Mouse (Mus musculus) Muller cell, postnatal 12 days (primary cell): ENCODE measurements around the gene Usp37.
"Not testable (repeated sequence)": the region's sequence is repeated elsewhere in the genome, so short reads cannot be mapped to it uniquely, and the experiment has no call there.

Experiments
- DNase-seq: peaks from one replicate; pipeline ENCODE4 v3.0.0-alpha.2; 2015; ENCODE audit errors: inconsistent ontology term

The Usp37 gene

GRCm38 (mm10) chr1:74544184-74544583, at the start of gene Usp37:
Gene Usp37 (minus strand): TSS chr1:74544284.
- DNase-seq, result peak; percentile 69

- peak; percentile 100 for DNase-seq
Measured at GRCm38 (mm10) chr1:74587773-74588445, 43.8 kb upstream of the Usp37 start, which contains the start of the genes Zfp142 and Bcs1l. Gene Zfp142 (minus strand): TSS chr1:74588246. Gene Bcs1l (plus strand): TSS chr1:74588289.

- DNase-seq, result no peak
Measured at GRCm38 (mm10) chr1:74587233-74587772, 43.2 kb upstream of the Usp37 start.

GRCm38 (mm10) chr1:74584616-74585398, 40.7 kb upstream of the Usp37 start:
- no peak for DNase-seq

- no peak for DNase-seq
Measured at GRCm38 (mm10) chr1:74582621-74583020, 38.5 kb upstream of the Usp37 start.

- DNase-seq, result no peak
Measured at GRCm38 (mm10) chr1:74569739-74570719, 25.9 kb upstream of the Usp37 start.

GRCm38 (mm10) chr1:74565834-74566233, 21.8 kb upstream of the Usp37 start:
- DNase-seq, result no peak

GRCm38 (mm10) chr1:74559061-74559460, 15.0 kb upstream of the Usp37 start:
- no peak for DNase-seq

- DNase-seq, result peak; percentile 86
Measured at GRCm38 (mm10) chr1:74542451-74542961, 1.6 kb downstream of the Usp37 start, which contains the start of gene Plcd4. Gene Plcd4 (plus strand): TSS chr1:74542888.

- DNase-seq, result peak; percentile 53
Measured at GRCm38 (mm10) chr1:74538650-74539049, 5.4 kb downstream of the Usp37 start.

- DNase-seq, result no peak
Measured at GRCm38 (mm10) chr1:74528589-74528988, 15.5 kb downstream of the Usp37 start.

- DNase-seq, result no peak
Measured at GRCm38 (mm10) chr1:74524746-74525145, 19.3 kb downstream of the Usp37 start.

- no peak for DNase-seq
Measured at GRCm38 (mm10) chr1:74519875-74520274, 24.2 kb downstream of the Usp37 start.

- DNase-seq, result not testable (repeated sequence)
Measured at GRCm38 (mm10) chr1:74512999-74513398, 31.1 kb downstream of the Usp37 start.

GRCm38 (mm10) chr1:74511306-74511705, 32.8 kb downstream of the Usp37 start:
- no peak for DNase-seq

GRCm38 (mm10) chr1:74507780-74508179, 36.3 kb downstream of the Usp37 start:
- no peak for DNase-seq

GRCm38 (mm10) chr1:74506471-74506881, 37.6 kb downstream of the Usp37 start:
- DNase-seq, result peak; percentile 89

GRCm38 (mm10) chr1:74505721-74506464, 38.2 kb downstream of the Usp37 start, which contains the start of gene Cnot9:
Gene Cnot9 (plus strand): TSS chr1:74506058.
- DNase-seq, result peak; percentile 100

- no peak for DNase-seq
Measured at GRCm38 (mm10) chr1:74505393-74505720, 38.7 kb downstream of the Usp37 start.

- DNase-seq, result peak; percentile 63
Measured at GRCm38 (mm10) chr1:74501106-74501505, 43.0 kb downstream of the Usp37 start.
